Mouse (Mus musculus) embryonic facial prominence, embryonic 11.5 days (tissue): ENCODE measurements at regions not wholly inside any gene's neighbourhood (a gene's known extent, or its start where the extent isn't known, plus 50 kb on each side); places are given as distances from the start of the nearest gene placed in this dataset.
A peak's percentile ranks its signal among the peaks of the same experiment; 100 is the strongest.

Experiments
- ATAC-seq: fragments of 200-750 bp; cut with Nextera tagmentation; replicated peaks from 2 replicates; pipeline ENCODE4 v1.8.0; 2017; ENCODE audit warnings: low read depth; ENCODE audit not compliant: insufficient number of reproducible peaks, low FRiP score, low TSS enrichment
- DNase-seq: peaks from one replicate; pipeline ENCODE4 v3.0.0-alpha.2; 2015; ENCODE audit warnings: low spot score
- H3K27ac ChIP-seq: fragments of 300-500 bp; sonication (generic); replicated peaks from 2 replicates; pipeline ENCODE4 v1.5.1; 2014; ENCODE audit warnings: mild to moderate bottlenecking, low read depth, low read length, control low read depth
- H3K27me3 ChIP-seq: fragments of 300-500 bp; sonication (generic); 2 replicates; pipeline ENCODE4 v1.6.1; 2014; ENCODE audit warnings: mild to moderate bottlenecking, low read length, moderate library complexity, mixed read lengths; ENCODE audit not compliant: control insufficient read depth, insufficient read depth
- H3K36me3 ChIP-seq: fragments of 300-500 bp; sonication (generic); replicated peaks from 2 replicates; pipeline ENCODE4 v1.6.1; 2014; ENCODE audit warnings: low read depth, mild to moderate bottlenecking, low read length, moderate library complexity, mixed read lengths; ENCODE audit not compliant: control insufficient read depth, insufficient read depth
- H3K4me1 ChIP-seq: fragments of 300-500 bp; sonication (generic); 2 replicates; pipeline ENCODE4 v1.6.1; 2014; ENCODE audit warnings: low read length, mixed read lengths; ENCODE audit not compliant: control insufficient read depth, insufficient read depth
- H3K4me2 ChIP-seq: fragments of 300-500 bp; sonication (generic); 2 replicates; pipeline ENCODE4 v1.6.1; 2014; ENCODE audit warnings: low read depth, mild to moderate bottlenecking, control low read depth, low read length, moderate library complexity
- H3K4me3 ChIP-seq: fragments of 300-500 bp; sonication (generic); 2 replicates; pipeline ENCODE4 v1.5.1; 2014; ENCODE audit warnings: low read depth, low read length, control low read depth
- H3K9ac ChIP-seq: fragments of 300-500 bp; sonication (generic); replicated peaks from 2 replicates; pipeline ENCODE4 v1.6.1; 2014; ENCODE audit warnings: mild to moderate bottlenecking, control low read depth, low read length
- H3K9me3 ChIP-seq: fragments of 300-500 bp; sonication (generic); replicated peaks from 2 replicates; pipeline ENCODE4 v1.6.1; 2016; ENCODE audit warnings: mild to moderate bottlenecking, low read length, inconsistent platforms, mixed read lengths; ENCODE audit not compliant: control insufficient read depth
- WGBS: fragments of 180-500 bp; shearing (Covaris S2); extraction: QIAGEN DNeasy Blood & Tissue Kit; methylation state at CpG from one replicate; pipeline ENCODE4 v1.1.7; 2014; 5-methylcytosine and 5-hydroxymethylcytosine counted together

GRCm38 (mm10) chrX:7474831-7475230 is 98.6 kb upstream of the Foxp3 start:
- 73% methylated on average over 2 of the region's 2 CpGs for WGBS
- no peak overlapping the region for H3K27ac ChIP-seq
- no peaks in the 10 kb centered on the region for H3K4me1 ChIP-seq
- H3K4me3 ChIP-seq: no peak overlapping the region
- H3K27me3 ChIP-seq: no peaks in the 10 kb centered on the region
- H3K9ac ChIP-seq: no peak overlapping the region
- no peaks in the 10 kb centered on the region for H3K36me3 ChIP-seq
- no peak overlapping the region for H3K4me2 ChIP-seq
- ATAC-seq: no peak
- DNase-seq: no peak
- no peaks in the 10 kb centered on the region for H3K9me3 ChIP-seq

- H3K36me3 ChIP-seq: no peaks in the 10 kb centered on the region
- no peak overlapping the region for H3K4me3 ChIP-seq
- WGBS: 25% methylated on average over 2 of the region's 2 CpGs
- no peaks in the 10 kb centered on the region for H3K4me1 ChIP-seq
- H3K9ac ChIP-seq: no peak overlapping the region
- H3K4me2 ChIP-seq: no peak overlapping the region
- no peak overlapping the region for H3K27ac ChIP-seq
- ATAC-seq: no peak
- DNase-seq: peak; percentile 47
- H3K27me3 ChIP-seq: no peaks in the 10 kb centered on the region
- no peaks in the 10 kb centered on the region for H3K9me3 ChIP-seq
Measured at GRCm38 (mm10) chrX:7473814-7474213, 98.2 kb upstream of the Usp27x start.

GRCm38 (mm10) chrX:7469801-7470200 is 94.2 kb upstream of the Usp27x start:
- Histone ChIP-seq H3K4me3 (no peak overlapping the region), H3K27me3 (no peaks in the 10 kb centered on the region), H3K9me3 (no peaks in the 10 kb centered on the region), H3K4me2 (no peak overlapping the region), H3K36me3 (no peaks in the 10 kb centered on the region), H3K9ac (no peak overlapping the region), H3K4me1 (no peaks in the 10 kb centered on the region), H3K27ac (no peak overlapping the region)
- DNase-seq (no peak), ATAC-seq (no peak)
- WGBS: 86% methylated on average over 1 of the region's 1 CpGs

GRCm38 (mm10) chrX:7467985-7468384 is 92.4 kb upstream of the Usp27x start:
- DNase-seq (no peak), ATAC-seq (no peak)
- WGBS: 62% methylated on average over 1 of the region's 1 CpGs
- no peak overlapping the region for H3K4me3 ChIP-seq
- no peaks in the 10 kb centered on the region for H3K36me3 ChIP-seq
- no peak overlapping the region for H3K27ac ChIP-seq
- no peak overlapping the region for H3K4me2 ChIP-seq
- no peaks in the 10 kb centered on the region for H3K27me3 ChIP-seq
- H3K9me3 ChIP-seq: no peaks in the 10 kb centered on the region
- no peak overlapping the region for H3K9ac ChIP-seq
- no peaks in the 10 kb centered on the region for H3K4me1 ChIP-seq

- ATAC-seq (no peak), DNase-seq (no peak)
- Histone ChIP-seq H3K4me3 (no peak overlapping the region), H3K4me1 (no peaks in the 10 kb centered on the region), H3K4me2 (no peak overlapping the region), H3K36me3 (no peaks in the 10 kb centered on the region), H3K27me3 (no peaks in the 10 kb centered on the region), H3K9me3 (no peaks in the 10 kb centered on the region), H3K9ac (no peak overlapping the region), H3K27ac (no peak overlapping the region)
- WGBS: 80% methylated on average over 4 of the region's 4 CpGs
Measured at GRCm38 (mm10) chrX:7456851-7457250, 81.2 kb upstream of the Usp27x start.

- ATAC-seq: no peak
- Histone ChIP-seq H3K27ac (no peak overlapping the region), H3K27me3 (no peaks in the 10 kb centered on the region), H3K4me2 (no peak overlapping the region), H3K4me3 (no peak overlapping the region), H3K36me3 (no peaks in the 10 kb centered on the region), H3K4me1 (no peaks in the 10 kb centered on the region), H3K9ac (no peak overlapping the region), H3K9me3 (no peaks in the 10 kb centered on the region)
- no peak for DNase-seq
- WGBS: 71% methylated on average over 3 of the region's 3 CpGs
Measured at GRCm38 (mm10) chrX:7445035-7445434, 69.4 kb upstream of the Usp27x start.

GRCm38 (mm10) chrX:7444583-7444982 is 69.0 kb upstream of the Usp27x start:
- H3K4me2 ChIP-seq: no peak overlapping the region
- no peak overlapping the region for H3K27ac ChIP-seq
- no peak overlapping the region for H3K4me3 ChIP-seq
- H3K36me3 ChIP-seq: no peaks in the 10 kb centered on the region
- no peaks in the 10 kb centered on the region for H3K27me3 ChIP-seq
- 57% methylated on average over 6 of the region's 6 CpGs for WGBS
- H3K9ac ChIP-seq: no peak overlapping the region
- no peaks in the 10 kb centered on the region for H3K4me1 ChIP-seq
- H3K9me3 ChIP-seq: no peaks in the 10 kb centered on the region
- no peak for ATAC-seq
- DNase-seq: no peak

GRCm38 (mm10) chrX:7443996-7444421 is 68.4 kb upstream of the Usp27x start:
- H3K4me3 ChIP-seq: no peak overlapping the region
- H3K4me2 ChIP-seq: no peak overlapping the region
- no peak overlapping the region for H3K27ac ChIP-seq
- no peaks in the 10 kb centered on the region for H3K9me3 ChIP-seq
- WGBS: 29% methylated on average over 6 of the region's 6 CpGs
- DNase-seq: peak; percentile 12
- no peak overlapping the region for H3K9ac ChIP-seq
- no peaks in the 10 kb centered on the region for H3K4me1 ChIP-seq
- no peaks in the 10 kb centered on the region for H3K36me3 ChIP-seq
- no peak for ATAC-seq
- H3K27me3 ChIP-seq: no peaks in the 10 kb centered on the region
